Mouse (Mus musculus): ENCODE measurements at regions not wholly inside any gene's neighbourhood (a gene's known extent, or its start where the extent isn't known, plus 50 kb on each side); places are given as distances from the start of the nearest gene placed in this dataset.
A peak's percentile ranks its signal among the peaks of the same experiment; 100 is the strongest.

GRCm38 (mm10) chr3:139949096-139949495 is 743.6 kb downstream of the Stpg2 start:
- Histone ChIP-seq H3K4me3 (replicated peaks; ENCODE audit: low read depth, low read length) (no peak overlapping the region), H3K9me3 (replicated peaks; ENCODE audit: low read length) (no peaks in the 10 kb centered on the region), H3K9ac (ENCODE audit: low read depth, low read length) (no peak overlapping the region), H3K36me3 (ENCODE audit: insufficient read depth, low read length) (no peaks in the 10 kb centered on the region), H3K27ac (no peak overlapping the region), H3K4me2 (ENCODE audit: low read length) (no peak overlapping the region), H3K27me3 (ENCODE audit: insufficient read depth, low read length) (no peaks in the 10 kb centered on the region), H3K4me1 (replicated peaks; ENCODE audit: insufficient read depth, low read length) (no peaks in the 10 kb centered on the region)
- peak; percentile 66 for DNase-seq (ENCODE audit: low spot score)
- TF ChIP-seq CTCF (IDR thresholded peaks at IDR 0.05; ENCODE audit: low read depth): peak; percentile 64
- no peak for ATAC-seq (replicated peaks; ENCODE audit: low FRiP score, low read depth)
- 62% methylated on average over 4 of the region's 4 CpGs for WGBS

- H3K9ac ChIP-seq (ENCODE audit: low read depth, low read length): no peak overlapping the region
- 68% methylated on average over 8 of the region's 8 CpGs for WGBS
- no peaks in the 10 kb centered on the region for H3K4me1 ChIP-seq (replicated peaks; ENCODE audit: insufficient read depth, low read length)
- no peak overlapping the region for H3K4me3 ChIP-seq (replicated peaks; ENCODE audit: low read depth, low read length)
- no peak for ATAC-seq (replicated peaks; ENCODE audit: low FRiP score, low read depth)
- no peak overlapping the region for H3K4me2 ChIP-seq (ENCODE audit: low read length)
- TF ChIP-seq CTCF (IDR thresholded peaks at IDR 0.05; ENCODE audit: low read depth): no peak
- no peaks in the 10 kb centered on the region for H3K9me3 ChIP-seq (replicated peaks; ENCODE audit: low read length)
- no peaks in the 10 kb centered on the region for H3K27me3 ChIP-seq (ENCODE audit: insufficient read depth, low read length)
- H3K27ac ChIP-seq: no peak overlapping the region
- no peaks in the 10 kb centered on the region for H3K36me3 ChIP-seq (ENCODE audit: insufficient read depth, low read length)
- peak; percentile 46 for DNase-seq (ENCODE audit: low spot score)
Observed at GRCm38 (mm10) chr3:139950016-139950705, 744.7 kb downstream of the Stpg2 start.

- WGBS: 73% methylated on average over 8 of the region's 8 CpGs
- ATAC-seq (replicated peaks; ENCODE audit: low FRiP score, low read depth) (no peak), DNase-seq (ENCODE audit: low spot score) (no peak)
- Histone ChIP-seq H3K27ac (no peak overlapping the region), H3K9ac (ENCODE audit: low read depth, low read length) (no peak overlapping the region), H3K4me2 (ENCODE audit: low read length) (no peak overlapping the region), H3K27me3 (ENCODE audit: insufficient read depth, low read length) (no peaks in the 10 kb centered on the region), H3K36me3 (ENCODE audit: insufficient read depth, low read length) (no peaks in the 10 kb centered on the region), H3K4me1 (replicated peaks; ENCODE audit: insufficient read depth, low read length) (no peaks in the 10 kb centered on the region), H3K4me3 (replicated peaks; ENCODE audit: low read depth, low read length) (no peak overlapping the region), H3K9me3 (replicated peaks; ENCODE audit: low read length) (no peaks in the 10 kb centered on the region)
- TF ChIP-seq CTCF (IDR thresholded peaks at IDR 0.05; ENCODE audit: low read depth): no peak
Observed at GRCm38 (mm10) chr3:139951516-139951915, 746.0 kb downstream of the Stpg2 start.

- Histone ChIP-seq H3K9me3 (replicated peaks; ENCODE audit: low read length) (no peaks in the 10 kb centered on the region; the same call in 1 of the 2 replicates), H3K4me1 (replicated peaks; ENCODE audit: insufficient read depth, low read length) (no peaks in the 10 kb centered on the region), H3K27me3 (ENCODE audit: insufficient read depth, low read length) (no peaks in the 10 kb centered on the region), H3K9ac (ENCODE audit: low read depth, low read length) (no peak overlapping the region), H3K36me3 (ENCODE audit: insufficient read depth, low read length) (no peaks in the 10 kb centered on the region), H3K4me2 (ENCODE audit: low read length) (no peak overlapping the region), H3K27ac (no peak overlapping the region), H3K4me3 (replicated peaks; ENCODE audit: low read depth, low read length) (no peak overlapping the region)
- ATAC-seq (replicated peaks; ENCODE audit: low FRiP score, low read depth) (no peak), DNase-seq (ENCODE audit: low spot score) (no peak)
- TF ChIP-seq CTCF (IDR thresholded peaks at IDR 0.05; ENCODE audit: low read depth): no peak
- WGBS: 79% methylated on average over 1 of the region's 1 CpGs
Observed at GRCm38 (mm10) chr3:139978172-139978571, 772.7 kb downstream of the Stpg2 start.

- H3K9me3 ChIP-seq (replicated peaks; ENCODE audit: low read length): no peaks in the 10 kb centered on the region
Observed at GRCm38 (mm10) chr3:139985830-139986481, 780.5 kb downstream of the Stpg2 start.

GRCm38 (mm10) chr3:139988938-139989337 is 783.4 kb downstream of the Stpg2 start:
- Histone ChIP-seq H3K9ac (ENCODE audit: low read depth, low read length) (no peak overlapping the region), H3K27me3 (ENCODE audit: insufficient read depth, low read length) (no peaks in the 10 kb centered on the region), H3K4me2 (ENCODE audit: low read length) (no peak overlapping the region), H3K4me3 (replicated peaks; ENCODE audit: low read depth, low read length) (no peak overlapping the region), H3K27ac (no peak overlapping the region), H3K4me1 (replicated peaks; ENCODE audit: insufficient read depth, low read length) (no peaks in the 10 kb centered on the region), H3K9me3 (replicated peaks; ENCODE audit: low read length) (no peaks in the 10 kb centered on the region), H3K36me3 (ENCODE audit: insufficient read depth, low read length) (no peaks in the 10 kb centered on the region)
- ATAC-seq (replicated peaks; ENCODE audit: low FRiP score, low read depth) (no peak), DNase-seq (ENCODE audit: low spot score) (no peak)
- no peak for TF ChIP-seq CTCF (IDR thresholded peaks at IDR 0.05; ENCODE audit: low read depth)
- WGBS: 67% methylated on average over 1 of the region's 1 CpGs

More at GRCm38 (mm10) chr3:139985830-139986481, 780.5 kb downstream of the Stpg2 start:
- H3K27me3 ChIP-seq (ENCODE audit: insufficient read depth, low read length): no peaks in the 10 kb centered on the region
- no peaks in the 10 kb centered on the region for H3K36me3 ChIP-seq (ENCODE audit: insufficient read depth, low read length)
- H3K4me3 ChIP-seq (replicated peaks; ENCODE audit: low read depth, low read length): no peak overlapping the region
- ATAC-seq (replicated peaks; ENCODE audit: low FRiP score, low read depth) (no peak), DNase-seq (ENCODE audit: low spot score) (peak; percentile 70)
- TF ChIP-seq CTCF (IDR thresholded peaks at IDR 0.05; ENCODE audit: low read depth): no peak
- H3K27ac ChIP-seq: no peak overlapping the region
- no peaks in the 10 kb centered on the region for H3K4me1 ChIP-seq (replicated peaks; ENCODE audit: insufficient read depth, low read length)
- 38% methylated on average over 4 of the region's 4 CpGs for WGBS
- H3K4me2 ChIP-seq (ENCODE audit: low read length): no peak overlapping the region
- no peak overlapping the region for H3K9ac ChIP-seq (ENCODE audit: low read depth, low read length)

Data from kidney, postnatal 0 days (tissue).